Mouse (Mus musculus) heart, adult 2 months (tissue): ENCODE results near the gene Ccdc69. TPM values are rescaled to one million over a fixed set of nuclear protein-coding genes. Genes with fewer than 3 reads are reported as not detected.

Source experiments
- DNase-seq, 2 experiments: peaks; one replicate each; pipeline ENCODE4 v3.0.0; 2021
- H3K27ac ChIP-seq: fragments of 200-600 bp; 2 replicates; pipeline ENCODE4 v1.8.1; 2022
- H3K27me3 ChIP-seq: fragments of 200-500 bp; 2 replicates; pipeline ENCODE4 v1.6.1; 2012; ENCODE audit warnings: mild to moderate bottlenecking, low read length, inconsistent platforms, mixed read lengths; ENCODE audit not compliant: control insufficient read depth, insufficient read depth
- H3K36me3 ChIP-seq: fragments of 200-500 bp; 2 replicates; pipeline ENCODE4 v1.6.1; 2012; ENCODE audit warnings: low read length, inconsistent platforms; ENCODE audit not compliant: control insufficient read depth, insufficient read depth
- H3K4me1 ChIP-seq: fragments of 200-500 bp; 2 replicates; pipeline ENCODE4 v1.6.1; 2011; ENCODE audit warnings: low read length; ENCODE audit not compliant: control insufficient read depth, insufficient read depth
- H3K4me3 ChIP-seq: fragments of 200-600 bp; 2 replicates; pipeline ENCODE4 v1.8.1; 2022
- H3K79me2 ChIP-seq: fragments of 200-500 bp; replicated peaks from 2 replicates; pipeline ENCODE4 v1.6.1; 2012; ENCODE audit warnings: mild to moderate bottlenecking, inconsistent platforms, low read length, moderate library complexity, mixed read lengths; ENCODE audit not compliant: control insufficient read depth, insufficient read depth
- H3K9ac ChIP-seq: fragments of 200-500 bp; 2 replicates; pipeline ENCODE4 v1.6.1; 2012; ENCODE audit warnings: low read depth, mild to moderate bottlenecking, control low read depth, inconsistent platforms, low read length, mixed read lengths
- CTCF ChIP-seq: fragments of 200-600 bp; IDR thresholded peaks from 2 replicates; pipeline ENCODE4 v1.8.1; 2022; ENCODE audit warnings: antibody characterized with exemption, mild to moderate bottlenecking, moderate library complexity
- EP300 ChIP-seq: fragments of 200-500 bp; IDR thresholded peaks from 2 replicates; pipeline ENCODE4 v1.6.1; 2011; ENCODE audit warnings: low read depth, low read length, control low read depth; ENCODE audit not compliant: insufficient read depth
- POLR2A ChIP-seq: fragments of 200-500 bp; IDR thresholded peaks from 2 replicates; pipeline ENCODE4 v1.6.1; 2011; ENCODE audit warnings: mild to moderate bottlenecking, low read depth, low read length, control low read depth; ENCODE audit not compliant: insufficient read depth
- WGBS: fragments of 180-500 bp; shearing (Covaris S2); methylation state at CpG from one replicate; pipeline ENCODE4 v1.1.7; 2018; 5-methylcytosine and 5-hydroxymethylcytosine counted together
- intact Hi-C: fragments of 180-260 bp; cut with DNase I; formaldehyde crosslinking; loops from one replicate; pipeline ENCODE4 v1.15.1; 2025
- polyA plus RNA-seq: library from polyadenylated mRNA; depleted of rRNA; stranded (reverse); fragments of >200 nt; gene quantifications from 2 replicates; pipeline ENCODE4 v1.2.3, GENCODE M21; 2012
- total RNA-seq, 2 experiments: library from RNA; stranded (reverse); gene quantifications; 2 replicates each; pipeline ENCODE4 v1.2.3; 2021

Ccdc69 gene
- total and polyA plus RNA-seq, 3 experiments = 6.5 to 9.7 (median 9.2) TPM

GRCm38 (mm10) chr11:55046600-55046999, 31.3 kb downstream of the Ccdc69 start:
- Histone ChIP-seq H3K9ac (no peak overlapping the region), H3K27ac (no peak overlapping the region), H3K79me2 (no peaks in the 10 kb centered on the region), H3K27me3 (no peaks in the 10 kb centered on the region), H3K4me3 (no peak overlapping the region), H3K4me1 (peaks cover 1% of the 10 kb centered on the region), H3K36me3 (no peaks in the 10 kb centered on the region)
- intact Hi-C loops = loop anchor here (1.0 kb wide), 1 partner anchor 41 kb away; no protein-coding TSS in a partner anchor
- peak; percentile 84 for TF ChIP-seq CTCF
- peak; percentile 48; the same call in 1 of the 2 replicates for TF ChIP-seq EP300
- TF ChIP-seq POLR2A = no peak
- 51% methylated on average over 5 of the region's 5 CpGs for WGBS
- DNase-seq = peak; percentile 65 to 73

GRCm38 (mm10) chr11:55041348-55041747, 36.6 kb downstream of the Ccdc69 start:
- no peak overlapping the region for H3K4me3 ChIP-seq
- H3K27ac ChIP-seq = no peak overlapping the region
- DNase-seq = no peak
- no peaks in the 10 kb centered on the region for H3K27me3 ChIP-seq
- peaks cover 2% of the 10 kb centered on the region for H3K4me1 ChIP-seq
- H3K79me2 ChIP-seq = no peaks in the 10 kb centered on the region
- H3K9ac ChIP-seq = no peak overlapping the region
- peak; percentile 69 for TF ChIP-seq CTCF
- TF ChIP-seq EP300 = no peak
- WGBS = 87% methylated on average over 4 of the region's 4 CpGs
- H3K36me3 ChIP-seq = no peaks in the 10 kb centered on the region
- intact Hi-C loops = no loop called here

- Histone ChIP-seq H3K9ac (no peak overlapping the region), H3K79me2 (no peaks in the 10 kb centered on the region), H3K4me3 (no peak overlapping the region), H3K36me3 (no peaks in the 10 kb centered on the region), H3K27ac (no peak overlapping the region), H3K4me1 (peaks cover 2% of the 10 kb centered on the region), H3K27me3 (no peaks in the 10 kb centered on the region)
- intact Hi-C loops = loop anchor here (1.0 to 5.0 kb wide), 3 partner anchors 41 to 157 kb away; no protein-coding TSS in a partner anchor
- WGBS = 4% methylated on average over 9 of the region's 9 CpGs
- peak; percentile 79 to 85 for DNase-seq
- no peak for TF ChIP-seq POLR2A
- peak; percentile 90 for TF ChIP-seq EP300
- peak; percentile 85 for TF ChIP-seq CTCF
These were observed 38.3 kb downstream of the Ccdc69 start for GRCm38 (mm10) chr11:55039591-55039990.

GRCm38 (mm10) chr11:55036601-55037000, 41.3 kb downstream of the Ccdc69 start:
- H3K27me3 ChIP-seq = no peaks in the 10 kb centered on the region
- H3K36me3 ChIP-seq = no peaks in the 10 kb centered on the region
- no peak overlapping the region for H3K4me3 ChIP-seq
- intact Hi-C loops = loop anchor here (5.0 kb wide), 1 partner anchor 154 kb away; no protein-coding TSS in a partner anchor
- WGBS = 62% methylated on average over 3 of the region's 3 CpGs
- TF ChIP-seq EP300 = no peak
- TF ChIP-seq POLR2A = no peak
- TF ChIP-seq CTCF = no peak
- no peak overlapping the region for H3K27ac ChIP-seq
- H3K9ac ChIP-seq = no peak overlapping the region
- H3K79me2 ChIP-seq = no peaks in the 10 kb centered on the region
- no peak for DNase-seq
- H3K4me1 ChIP-seq = peaks cover 7% of the 10 kb centered on the region

GRCm38 (mm10) chr11:55033040-55033660, 44.8 kb downstream of the Ccdc69 start, which contains the start of gene Anxa6:
Gene Anxa6, minus strand, starts transcription at chr11:55033445.
- Histone ChIP-seq H3K36me3 (peaks cover 2% of the 10 kb centered on the region), H3K27ac (peak within 1 kb of the TSS; percentile 97), H3K4me3 (peak within 1 kb of the TSS; percentile 75), H3K79me2 (peaks cover 1% of the 10 kb centered on the region; the same call in 1 of the 2 replicates), H3K4me1 (peaks cover 10% of the 10 kb centered on the region), H3K9ac (peak within 1 kb of the TSS; percentile 88), H3K27me3 (no peaks in the 10 kb centered on the region)
- WGBS = 0% methylated on average over 41 of the region's 41 CpGs
- intact Hi-C loops = loop anchor here (2.0 kb wide), 1 partner anchor 16 kb away; no protein-coding TSS in a partner anchor
- peak; percentile 90 to 92 for DNase-seq
- TF ChIP-seq CTCF (no peak), POLR2A (peak; percentile 95)

- H3K9ac ChIP-seq = peak overlapping the region; percentile 88
- H3K27me3 ChIP-seq = no peaks in the 10 kb centered on the region
- peak overlapping the region; percentile 75 for H3K4me3 ChIP-seq
- H3K27ac ChIP-seq = peak overlapping the region; percentile 97
- TF ChIP-seq CTCF = no peak
- no peak for TF ChIP-seq POLR2A
- no peak for TF ChIP-seq EP300
- WGBS = 1% methylated on average over 5 of the region's 5 CpGs
- peaks cover 1% of the 10 kb centered on the region; the same call in 1 of the 2 replicates for H3K79me2 ChIP-seq
- peaks cover 4% of the 10 kb centered on the region for H3K36me3 ChIP-seq
- intact Hi-C loops = loop anchor here (2.0 kb wide), 1 partner anchor 15 kb away; no protein-coding TSS in a partner anchor
- H3K4me1 ChIP-seq = peaks cover 14% of the 10 kb centered on the region
- DNase-seq = no peak
These were observed 45.6 kb downstream of the Ccdc69 start for GRCm38 (mm10) chr11:55032286-55032685.
